Mouse (Mus musculus): ENCODE results near the gene Celf3.

- TF ChIP-seq CTCF (IDR thresholded peaks at IDR 0.05; ENCODE audit: low read depth, low read length) (peak; percentile 54), TAL1 (conservative IDR thresholded peaks at IDR 0.05; ENCODE audit: low read depth, low read length) (no peak), POLR2AphosphoS5 (IDR thresholded peaks at IDR 0.05; ENCODE audit: insufficient replicate concordance, low read depth, low read length) (no peak)
Measured at GRCm38 (mm10) chr3:94456529-94457000, 21.5 kb upstream of the Celf3 start.

Data from G1E (cell line).